Mouse (Mus musculus) megakaryocyte, embryonic 14.5 days (primary cell): ENCODE data around the gene Fars2.

ENCODE experiments used
- FLI1 ChIP-seq: IDR thresholded peaks from 2 replicates; pipeline ENCODE4 v1.6.1; 2012; ENCODE audit warnings: low read length, inconsistent platforms, mixed read lengths
- GATA1 ChIP-seq: IDR thresholded peaks from 3 replicates; pipeline ENCODE4 v1.6.1; 2012; ENCODE audit warnings: mixed read lengths, low read length, inconsistent platforms, borderline replicate concordance

DNA sequence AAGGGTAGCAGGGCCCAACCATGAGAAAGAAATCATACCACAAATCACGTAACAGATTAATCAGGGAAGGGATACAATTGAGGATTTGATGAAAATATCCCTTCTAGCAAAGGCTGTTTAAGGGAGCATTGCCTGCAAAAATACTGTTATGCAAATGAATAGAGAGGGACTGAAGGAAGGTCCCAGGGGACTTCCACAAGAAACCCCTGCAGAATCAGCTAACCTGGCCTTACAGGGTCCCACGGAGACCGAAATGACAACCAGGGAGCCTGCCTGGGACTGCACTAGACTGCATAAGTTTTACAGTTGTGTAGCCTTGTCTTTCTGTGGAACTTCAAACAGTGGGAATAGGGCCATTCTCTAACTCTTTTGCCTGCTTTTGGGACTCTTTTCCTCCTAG is 98.8 kb downstream of the Fars2 start:
- no peak for TF ChIP-seq GATA1
- TF ChIP-seq FLI1 = no peak
